Mouse (Mus musculus) adrenal gland, postnatal 4 days (tissue): ENCODE measurements around the gene Hmgcs1. TPM values are rescaled to one million over a fixed set of nuclear protein-coding genes. Genes with fewer than 3 reads are reported as not detected.
"Not testable (repeated sequence)": the region's sequence is repeated elsewhere in the genome, so short reads cannot be mapped to it uniquely, and the experiment has no call there.

ENCODE experiments used
- DNase-seq, 2 experiments: peaks; one replicate each; pipeline ENCODE4 v3.0.0; 2021 to 2022; ENCODE audit warnings: low spot score in 2 of 2, mixed read lengths in 2 of 2
- long read RNA-seq, 2 experiments: library from polyadenylated mRNA; stranded (forward); transcript quantifications; one replicate each; pipeline ENCODE4 v2.0.0; 2021
- total RNA-seq, 2 experiments: library from RNA; stranded (reverse); gene quantifications; 2 replicates each; pipeline ENCODE4 v1.2.3; 2021

Hmgcs1 gene
- total RNA-seq: 100 to 1,000 TPM; 211 to 213 TPM
- long read RNA-seq, experiment 1, transcript Hmgcs1-201 (10 exons, 3,245 nt): major isoform, 71 of 142 reads
- long read RNA-seq, experiment 1, transcript Hmgcs1-202 (11 exons, 3,464 nt): minor isoform, 43 of 142 reads
- long read RNA-seq, experiment 1, partial matches to known transcripts: 19 of 142 reads
- long read RNA-seq, experiment 1, other reads (novel, unspliced or antisense): 9 of 142 reads
- long read RNA-seq, experiment 2, transcript Hmgcs1-202 (11 exons, 3,464 nt): minor isoform, 172 of 505 reads
- long read RNA-seq, experiment 2, transcript Hmgcs1-201 (10 exons, 3,245 nt): major isoform, 261 of 505 reads
- long read RNA-seq, experiment 2, partial matches to known transcripts: 57 of 505 reads
- long read RNA-seq, experiment 2, other reads (novel, unspliced or antisense): 15 of 505 reads

- peak; percentile 96 to 98 for DNase-seq
Measured at GRCm38 (mm10) chr13:119690039-119690728, at the start of gene Hmgcs1. TSS of gene Hmgcs1 (plus strand) at chr13:119690379.

GRCm38 (mm10) chr13:119640504-119640903 lies 49.7 kb upstream of the Hmgcs1 start:
- DNase-seq: no peak

GRCm38 (mm10) chr13:119641145-119641544 lies 49.0 kb upstream of the Hmgcs1 start:
- DNase-seq: no peak

GRCm38 (mm10) chr13:119644769-119645168 lies 45.4 kb upstream of the Hmgcs1 start:
- no peak for DNase-seq

- no peak for DNase-seq
Measured at GRCm38 (mm10) chr13:119646511-119646910, 43.7 kb upstream of the Hmgcs1 start.

- DNase-seq: no peak
Measured at GRCm38 (mm10) chr13:119648891-119649698, 41.1 kb upstream of the Hmgcs1 start.

- no peak for DNase-seq
Measured at GRCm38 (mm10) chr13:119649699-119650046, 40.5 kb upstream of the Hmgcs1 start.

- no peak for DNase-seq
Measured at GRCm38 (mm10) chr13:119654734-119655133, 35.4 kb upstream of the Hmgcs1 start.

GRCm38 (mm10) chr13:119656246-119656645 lies 33.9 kb upstream of the Hmgcs1 start:
- no peak for DNase-seq

- no peak for DNase-seq
Measured at GRCm38 (mm10) chr13:119656846-119657416, 33.2 kb upstream of the Hmgcs1 start.

GRCm38 (mm10) chr13:119661420-119661819 lies 28.8 kb upstream of the Hmgcs1 start:
- not testable (repeated sequence) for DNase-seq

- no peak for DNase-seq
Measured at GRCm38 (mm10) chr13:119678794-119679193, 11.4 kb upstream of the Hmgcs1 start.

GRCm38 (mm10) chr13:119679721-119680120 lies 10.5 kb upstream of the Hmgcs1 start:
- no peak for DNase-seq

- DNase-seq: no peak
Measured at GRCm38 (mm10) chr13:119681161-119681560, 9.0 kb upstream of the Hmgcs1 start.

GRCm38 (mm10) chr13:119684416-119685177 lies 5.6 kb upstream of the Hmgcs1 start:
- no peak for DNase-seq

GRCm38 (mm10) chr13:119689709-119690038 lies 505 bp upstream of the Hmgcs1 start:
- no peak for DNase-seq

- DNase-seq: no peak
Measured at GRCm38 (mm10) chr13:119690876-119691620, 869 bp downstream of the Hmgcs1 start.

- not testable (repeated sequence) for DNase-seq
Measured at GRCm38 (mm10) chr13:119691958-119692357, 1.8 kb downstream of the Hmgcs1 start.

- no peak for DNase-seq
Measured at GRCm38 (mm10) chr13:119695676-119696075, 5.5 kb downstream of the Hmgcs1 start.

GRCm38 (mm10) chr13:119696496-119696895 lies 6.3 kb downstream of the Hmgcs1 start:
- DNase-seq: no peak
